Mouse (Mus musculus) G1E (cell line): ENCODE measurements at regions not wholly inside any gene's neighbourhood (a gene's known extent, or its start where the extent isn't known, plus 50 kb on each side); places are given as distances from the start of the nearest gene placed in this dataset.

Experiments used
- ATAC-seq: 2 replicates; pipeline ENCODE4 v1.8.0; 2016; ENCODE audit warnings: mild to moderate bottlenecking; ENCODE audit not compliant: insufficient number of reproducible peaks, poor library complexity, low FRiP score, severe bottlenecking; ENCODE audit errors: extremely low read depth
- DNase-seq: peaks from one replicate; pipeline ENCODE4 v3.0.0; 2012; ENCODE audit warnings: low spot score
- H3K27me3 ChIP-seq: 2 replicates; pipeline ENCODE4 v1.6.1; 2012; ENCODE audit warnings: mild to moderate bottlenecking, low read length, inconsistent platforms; ENCODE audit not compliant: insufficient read depth
- H3K36me3 ChIP-seq: replicated peaks from 2 replicates; pipeline ENCODE3; 2012; ENCODE audit warnings: mild to moderate bottlenecking, inconsistent platforms
- H3K4me1 ChIP-seq: 2 replicates; pipeline ENCODE4 v1.6.1; 2012; ENCODE audit warnings: low read depth, low read length, inconsistent platforms, mixed read lengths; ENCODE audit not compliant: insufficient read depth
- H3K4me3 ChIP-seq: 2 replicates; pipeline ENCODE4 v1.5.1; 2012; ENCODE audit warnings: low read depth, mild to moderate bottlenecking, inconsistent platforms, low read length, moderate library complexity, mixed read lengths
- H3K9me3 ChIP-seq: replicated peaks from 2 replicates; pipeline ENCODE4 v1.6.1; 2012; ENCODE audit warnings: inconsistent platforms
- CTCF ChIP-seq: IDR thresholded peaks from 2 replicates; pipeline ENCODE4 v1.5.1; 2012; ENCODE audit warnings: low read depth, low read length, inconsistent platforms, mixed read lengths
- GATA1 ChIP-seq: IDR thresholded peaks from 2 replicates; pipeline ENCODE4 v1.6.1; 2012; ENCODE audit warnings: borderline replicate concordance, low read length, inconsistent platforms, mixed read lengths
- GATA2 ChIP-seq: IDR thresholded peaks from 2 replicates; pipeline ENCODE4 v1.6.1; 2012; ENCODE audit warnings: low read depth, low read length, inconsistent platforms, borderline replicate concordance
- POLR2AphosphoS5 ChIP-seq: IDR thresholded peaks from 2 replicates; pipeline ENCODE4 v1.6.1; 2012; ENCODE audit warnings: low read depth, low read length, inconsistent platforms; ENCODE audit not compliant: insufficient replicate concordance
- TAL1 ChIP-seq: conservative IDR thresholded peaks from 2 replicates; pipeline ENCODE4 v1.6.1; 2012; ENCODE audit warnings: low read depth, low read length, inconsistent platforms, mixed read lengths

DNA sequence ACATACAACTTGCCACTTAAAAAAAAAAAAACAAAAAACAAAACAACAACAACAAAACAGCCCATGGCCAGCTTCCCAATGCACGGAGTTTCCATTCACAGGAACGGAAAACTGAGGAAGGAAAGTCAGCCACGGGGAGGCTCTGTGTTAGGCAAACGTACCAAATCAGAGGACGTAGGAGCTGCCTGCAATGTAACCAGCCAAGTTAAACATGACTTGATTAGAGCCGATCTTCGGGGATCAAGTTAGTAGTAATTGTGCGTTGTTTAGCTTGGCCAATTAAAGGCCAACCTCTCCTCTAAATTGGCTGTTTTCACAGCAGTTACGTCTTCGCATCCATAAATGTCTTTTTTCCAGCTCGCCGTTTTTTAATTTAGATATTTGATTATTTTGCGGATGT lies 190.7 kb downstream of the Cd83 start:
- Histone ChIP-seq H3K36me3 (no peaks in the 10 kb centered on the region), H3K27me3 (no peaks in the 10 kb centered on the region), H3K9me3 (no peaks in the 10 kb centered on the region), H3K4me3 (no peak overlapping the region), H3K4me1 (no peaks in the 10 kb centered on the region)
- TF ChIP-seq TAL1 (no peak), CTCF (no peak), GATA1 (no peak), POLR2AphosphoS5 (no peak), GATA2 (no peak)
- DNase-seq (no peak), ATAC-seq (no peak)

DNA sequence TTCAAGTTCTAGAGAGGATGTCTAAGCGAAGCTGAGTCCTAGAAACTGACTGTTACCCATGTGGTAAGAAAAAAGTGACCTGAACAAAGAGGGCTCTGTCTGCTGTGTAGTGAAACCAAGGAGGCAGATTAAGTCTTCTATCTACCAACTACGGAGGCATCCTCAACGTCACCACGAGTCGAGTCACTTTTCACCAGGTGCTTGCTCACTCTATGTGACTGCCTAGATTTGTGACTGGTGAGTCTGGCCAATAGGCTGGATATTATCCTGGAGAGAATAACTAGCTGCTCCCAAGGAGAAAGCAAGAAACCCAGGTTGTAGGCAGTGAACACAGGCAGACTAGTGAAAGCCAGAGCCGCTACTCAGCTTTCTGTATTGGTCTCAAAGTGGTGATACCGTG lies 191.2 kb downstream of the Cd83 start:
- DNase-seq, result no peak
- H3K36me3 ChIP-seq, result no peaks in the 10 kb centered on the region
- TF ChIP-seq GATA2 (no peak), TAL1 (no peak), GATA1 (no peak), POLR2AphosphoS5 (no peak), CTCF (no peak)
- H3K4me3 ChIP-seq, result no peak overlapping the region
- H3K9me3 ChIP-seq, result no peaks in the 10 kb centered on the region
- H3K27me3 ChIP-seq, result no peaks in the 10 kb centered on the region
- no peak for ATAC-seq
- no peaks in the 10 kb centered on the region for H3K4me1 ChIP-seq

DNA sequence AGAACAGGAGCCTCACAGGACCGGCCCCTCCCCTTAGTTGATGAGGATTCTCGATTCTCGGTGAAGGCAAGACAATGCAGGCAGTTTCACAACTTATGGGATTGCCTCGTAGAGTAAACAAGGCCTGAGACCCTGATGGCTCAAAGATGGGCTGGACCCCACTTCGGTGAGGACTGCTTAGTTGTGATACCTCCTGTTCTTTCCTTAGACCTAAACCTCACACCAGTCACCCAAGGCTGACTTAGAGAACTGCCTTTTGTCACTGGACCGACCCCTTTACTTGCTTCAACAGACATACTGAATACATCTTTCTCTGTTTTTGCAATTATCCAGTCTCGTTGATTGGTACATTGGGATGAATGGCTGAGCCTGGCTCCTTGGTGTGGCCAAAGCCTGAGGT lies 192.1 kb downstream of the Cd83 start:
- no peaks in the 10 kb centered on the region for H3K9me3 ChIP-seq
- no peak overlapping the region for H3K4me3 ChIP-seq
- H3K36me3 ChIP-seq, result no peaks in the 10 kb centered on the region
- H3K4me1 ChIP-seq, result no peaks in the 10 kb centered on the region
- no peaks in the 10 kb centered on the region for H3K27me3 ChIP-seq
- TF ChIP-seq GATA2 (no peak), CTCF (no peak), GATA1 (no peak), POLR2AphosphoS5 (no peak), TAL1 (no peak)
- ATAC-seq (no peak), DNase-seq (no peak)

DNA sequence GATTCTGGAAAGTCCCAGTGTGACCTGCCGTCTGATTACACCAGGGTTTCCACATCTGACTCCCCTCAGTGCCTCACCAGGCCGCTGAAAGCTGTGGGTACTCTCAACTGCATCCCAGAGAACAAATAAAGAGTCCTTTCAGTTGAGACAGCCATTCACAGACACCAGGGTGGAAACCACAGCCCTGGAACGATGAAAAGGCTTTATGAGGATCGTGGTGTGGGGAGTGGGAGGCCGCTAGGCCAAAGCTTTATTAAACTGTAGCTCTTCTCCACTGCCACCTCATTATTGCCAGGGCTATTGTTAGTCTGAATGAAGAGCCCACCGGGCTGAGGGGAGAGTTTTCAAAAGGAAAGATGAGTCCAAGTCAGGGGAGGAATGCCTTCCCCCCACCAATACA lies 202.8 kb downstream of the Cd83 start:
- no peaks in the 10 kb centered on the region; the same call in 1 of the 2 replicates for H3K27me3 ChIP-seq

DNA sequence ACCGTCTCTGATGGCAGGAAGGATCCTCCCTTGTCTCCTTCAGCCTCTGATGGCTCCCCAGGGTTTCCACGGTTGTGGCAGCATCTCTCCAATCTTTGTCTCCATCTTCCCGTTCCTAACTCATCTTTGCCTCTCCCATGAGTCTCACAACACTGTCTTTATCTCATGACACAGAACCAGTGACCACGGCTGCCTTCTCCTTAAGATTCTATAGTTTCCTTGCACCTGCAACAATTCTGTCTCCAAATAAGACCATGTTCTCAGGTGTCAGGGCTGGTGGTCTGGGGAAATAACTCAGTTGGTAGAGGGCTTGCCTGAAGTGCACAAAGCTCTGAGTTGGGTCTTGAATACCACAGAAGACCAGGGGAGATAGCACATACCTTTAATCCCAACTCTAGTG lies 203.8 kb downstream of the Cd83 start:
- DNase-seq (no peak), ATAC-seq (no peak)
- Histone ChIP-seq H3K9me3 (no peaks in the 10 kb centered on the region), H3K27me3 (no peaks in the 10 kb centered on the region; the same call in 1 of the 2 replicates), H3K4me1 (no peaks in the 10 kb centered on the region), H3K36me3 (no peaks in the 10 kb centered on the region), H3K4me3 (no peak overlapping the region)
- TF ChIP-seq GATA1 (no peak), CTCF (no peak), GATA2 (no peak)

More for the DNA sequence above, 202.8 kb downstream of the Cd83 start:
- H3K4me3 ChIP-seq, result no peak overlapping the region
- no peaks in the 10 kb centered on the region for H3K4me1 ChIP-seq
- no peaks in the 10 kb centered on the region for H3K9me3 ChIP-seq
- ATAC-seq, result no peak
- no peaks in the 10 kb centered on the region for H3K36me3 ChIP-seq
- no peak for DNase-seq
- TF ChIP-seq GATA2 (no peak), TAL1 (no peak), GATA1 (no peak), POLR2AphosphoS5 (no peak), CTCF (no peak)

DNA sequence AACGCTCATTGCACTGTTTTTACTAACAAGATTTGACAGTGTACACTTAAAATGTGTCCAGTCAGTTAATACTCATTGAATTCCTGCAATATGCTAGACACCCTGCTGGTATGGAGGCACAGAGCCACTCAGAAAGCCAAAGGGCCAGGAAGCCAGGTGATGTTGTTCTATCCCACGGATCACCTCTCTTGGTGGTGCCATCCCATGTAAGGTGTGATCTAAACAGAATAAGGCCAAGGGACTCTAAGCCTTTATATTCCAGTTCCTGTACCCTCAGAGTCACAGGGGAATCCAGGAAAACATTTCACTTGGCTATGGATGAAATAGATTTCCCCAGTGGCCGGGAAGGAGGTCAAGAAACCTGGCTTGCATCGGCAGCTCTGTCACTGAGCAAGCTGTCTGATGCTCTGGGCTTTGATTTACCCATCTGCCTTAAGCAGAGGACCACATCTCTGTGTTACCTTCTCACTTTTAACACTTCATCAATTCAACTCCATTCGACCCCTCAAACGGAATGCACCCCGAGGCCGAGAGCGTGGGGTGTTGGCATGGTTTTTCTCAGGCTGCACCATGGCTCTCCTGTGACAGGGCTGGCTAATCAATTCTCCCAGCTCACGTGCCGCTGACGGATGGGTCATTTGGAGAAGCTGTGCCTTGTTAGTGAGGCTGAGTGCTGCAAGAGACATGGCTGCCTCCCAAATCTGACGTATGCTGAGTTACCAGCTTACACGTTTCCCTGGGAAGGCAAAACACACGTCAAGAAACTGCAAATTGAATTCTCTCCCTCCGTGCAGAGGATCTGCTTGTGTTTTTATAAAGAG lies 205.9 kb downstream of the Cd83 start:
- Histone ChIP-seq H3K4me1 (no peaks in the 10 kb centered on the region), H3K36me3 (no peaks in the 10 kb centered on the region), H3K27me3 (peaks cover under 1% of the 10 kb centered on the region; the same call in 1 of the 2 replicates), H3K4me3 (no peak overlapping the region), H3K9me3 (no peaks in the 10 kb centered on the region)
- ATAC-seq (no peak), DNase-seq (no peak)
- no peak for TF ChIP-seq GATA1
- TF ChIP-seq GATA2, result no peak
- TF ChIP-seq TAL1, result no peak
- no peak for TF ChIP-seq CTCF
- no peak for TF ChIP-seq POLR2AphosphoS5

DNA sequence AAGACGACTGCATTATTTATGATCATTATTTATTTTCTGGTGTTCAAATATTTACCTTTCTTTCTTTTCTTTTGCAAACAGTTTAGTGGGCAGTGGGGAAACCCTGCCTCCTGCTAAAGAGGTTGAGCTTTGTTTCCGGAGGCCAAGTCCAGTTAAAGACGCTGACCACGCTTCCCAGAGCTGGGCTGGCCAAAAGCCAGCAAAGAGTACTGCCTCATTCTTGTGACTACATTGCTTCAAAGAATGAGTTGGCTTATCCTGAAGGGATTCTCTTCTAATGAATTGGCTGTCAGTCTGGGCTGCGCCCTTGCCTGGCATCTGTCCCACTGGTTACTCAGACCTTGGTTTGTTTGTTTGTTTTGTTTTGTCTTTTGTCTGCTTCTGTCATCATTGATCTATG lies 207.2 kb downstream of the Cd83 start:
- TF ChIP-seq CTCF, result no peak
- no peak for TF ChIP-seq POLR2AphosphoS5
- no peak for TF ChIP-seq GATA1
- no peak for TF ChIP-seq TAL1
- TF ChIP-seq GATA2, result no peak
- no peak for DNase-seq
- peaks cover 3% of the 10 kb centered on the region; the same call in 1 of the 2 replicates for H3K27me3 ChIP-seq
- ATAC-seq, result no peak
- H3K9me3 ChIP-seq, result no peaks in the 10 kb centered on the region
- H3K36me3 ChIP-seq, result no peaks in the 10 kb centered on the region
- no peaks in the 10 kb centered on the region for H3K4me1 ChIP-seq
- H3K4me3 ChIP-seq, result no peak overlapping the region
